ENCODE assay signal across 10 mouse cellular contexts in the genomic region with DNA sequence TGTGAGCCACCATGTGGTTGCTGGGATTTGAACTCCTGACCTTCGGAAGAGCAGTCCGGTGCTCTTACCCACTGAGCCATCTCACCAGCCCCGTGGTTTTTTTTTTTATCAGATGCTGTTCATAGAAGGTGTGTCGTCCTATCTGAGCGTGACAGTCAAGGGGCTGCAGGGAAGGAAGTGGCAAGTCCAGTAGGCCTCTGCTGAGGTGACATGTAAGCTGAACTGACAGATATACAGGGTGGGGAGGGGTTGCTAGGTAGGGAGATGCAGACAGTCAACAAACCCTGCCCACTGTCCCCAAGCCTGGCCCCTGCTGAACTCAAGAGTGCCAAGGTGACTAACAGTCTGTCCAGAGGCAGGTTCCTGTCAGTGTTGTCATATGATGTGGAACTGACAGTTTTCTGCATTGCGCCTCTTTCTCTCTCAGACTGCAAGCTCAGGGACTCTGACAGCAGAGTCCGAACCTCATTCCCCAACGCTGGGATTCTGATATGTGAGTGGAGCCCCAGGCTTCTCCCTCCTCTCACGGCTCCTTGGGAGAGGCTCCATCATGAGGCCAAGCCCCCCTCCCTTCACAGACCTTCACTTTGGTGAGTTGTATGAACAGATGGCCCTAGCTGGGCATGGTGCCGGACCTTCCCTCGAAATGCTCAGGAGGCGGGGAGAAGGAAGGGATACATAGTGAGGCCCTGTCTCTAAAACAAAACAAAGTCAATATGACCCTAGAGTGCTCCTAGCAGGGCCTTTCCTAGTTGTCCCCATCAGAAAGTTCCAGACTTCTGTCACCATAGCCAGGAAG. TPM values are rescaled to one million over a fixed set of nuclear protein-coding genes. Genes with fewer than 3 reads are reported as not detected.
A peak's percentile ranks its signal among the peaks of the same experiment; 100 is the strongest.
DNase-seq lines count a peak whose midpoint lies in the region; ATAC-seq lines count a peak whose summit lies in the region.
"Had no signal": no experiment of that assay in that cellular context is flagged by ENCODE, and none has a peak within 500 bp of the region (broad histone marks: within the 10 kb centered on the region; RNA-seq: fewer than 3 reads in every experiment).

No protein-coding gene starts in this region.

- H3K9ac ChIP-seq in kidney, embryonic 15.5 days = no peak overlapping the region

- DNase-seq in kidney, adult 18-20 months = no peak
- no peak for DNase-seq in embryonic facial prominence, embryonic 10.5 days (ENCODE audit: low spot score)
- no peak for DNase-seq in kidney, adult 8-10 months
- DNase-seq in right cerebral cortex, adult 2 months (ENCODE audit: low spot score in 2 of 2) = no peak
- DNase-seq: adrenal gland, postnatal 25 days; layer of hippocampus, postnatal 36 days had no signal

- H3K27ac ChIP-seq in kidney, embryonic 15.5 days = no peak overlapping the region
- peak overlapping the region; percentile 81; the same call in 1 of the 2 replicates for H3K27ac ChIP-seq in embryonic facial prominence, embryonic 10.5 days (replicated peaks)

- no peaks in the 10 kb centered on the region for H3K27me3 ChIP-seq in kidney, embryonic 15.5 days
- no peaks in the 10 kb centered on the region for H3K27me3 ChIP-seq in embryonic facial prominence, embryonic 10.5 days (replicated peaks; ENCODE audit: low read depth, poor library complexity, severe bottlenecking)

- H3K4me3 ChIP-seq in kidney, embryonic 15.5 days (replicated peaks) = no peak overlapping the region
- H3K4me3 ChIP-seq in embryonic facial prominence, embryonic 10.5 days = no peak overlapping the region

- WGBS in kidney, embryonic 15.5 days = 60% methylated on average over 12 of the region's 12 CpGs
- WGBS in embryonic facial prominence, embryonic 10.5 days = 79% methylated on average over 12 of the region's 12 CpGs

- no peak overlapping the region for H3K4me2 ChIP-seq in kidney, embryonic 15.5 days

- no peaks in the 10 kb centered on the region for H3K36me3 ChIP-seq in kidney, embryonic 15.5 days
- H3K36me3 ChIP-seq in embryonic facial prominence, embryonic 10.5 days (replicated peaks) = no peaks in the 10 kb centered on the region

- H3K9me3 ChIP-seq in kidney, embryonic 15.5 days (replicated peaks) = no peaks in the 10 kb centered on the region
- H3K9me3 ChIP-seq in embryonic facial prominence, embryonic 10.5 days = no peaks in the 10 kb centered on the region

- ATAC-seq in kidney, embryonic 15.5 days (replicated peaks; ENCODE audit: low FRiP score) = 0 out of 2 replicates have a peak, but pooled peaks have one; percentile 24
- ATAC-seq in cerebellum, adult (ENCODE audit: insufficient number of reproducible peaks, low FRiP score, low TSS enrichment) = peak; percentile 72; the same call in 1 of the 2 replicates
- 0 out of 2 replicates have a peak, but pooled peaks have one; percentile 27 for ATAC-seq in megakaryocyte, adult 5-6 weeks (ENCODE audit: poor library complexity, severe bottlenecking)

- H3K4me1 ChIP-seq in kidney, embryonic 15.5 days = peaks cover 33% of the 10 kb centered on the region
- peaks cover 59% of the 10 kb centered on the region for H3K4me1 ChIP-seq in embryonic facial prominence, embryonic 10.5 days

RNA-seq across cellular contexts. Expression of a gene that starts 38.4 kb away (rescaled TPM):
- polyA plus RNA-seq in kidney, embryonic 15.5 days (2015; fragmentation: Nextera tagmentation; extraction: Ambion mirVana) = not detected in 2 replicates
- polyA plus RNA-seq in embryonic facial prominence, embryonic 10.5 days (2016; fragmentation: Nextera tagmentation; extraction: Ambion mirVana) = not detected in 2 replicates
- total RNA-seq in megakaryocyte, adult 5-6 weeks (2015) = not detected in 2 replicates
- total RNA-seq in megakaryocyte, adult 5-6 weeks (2017) = not detected in 2 replicates
- total RNA-seq: adrenal gland, postnatal 25 days; layer of hippocampus, postnatal 36 days had no signal
- polyA plus RNA-seq: thymus, postnatal 0 days had no signal
